Mouse (Mus musculus) kidney, embryonic 16.5 days (tissue): ENCODE results near the gene Gm42742. TPM values are rescaled to one million over a fixed set of nuclear protein-coding genes. Genes with fewer than 3 reads are reported as not detected.
A peak's percentile ranks its signal among the peaks of the same experiment; 100 is the strongest.

ENCODE experiments used
- ATAC-seq: fragments of 200-750 bp; cut with Nextera tagmentation; 2 replicates; pipeline ENCODE4 v1.8.0; 2017; ENCODE audit warnings: moderate TSS enrichment; ENCODE audit not compliant: low FRiP score, low TSS enrichment
- H3K27ac ChIP-seq: fragments of 300-500 bp; sonication (generic); 2 replicates; pipeline ENCODE4 v1.5.1; 2014; ENCODE audit warnings: low read length
- H3K27me3 ChIP-seq: fragments of 300-500 bp; sonication (generic); 2 replicates; pipeline ENCODE4 v1.6.1; 2014; ENCODE audit warnings: low read length, control low read depth, mixed read lengths; ENCODE audit not compliant: insufficient read depth
- H3K36me3 ChIP-seq: fragments of 300-500 bp; sonication (generic); 2 replicates; pipeline ENCODE4 v1.6.1; 2014; ENCODE audit warnings: low read length, control low read depth, mixed read lengths; ENCODE audit not compliant: insufficient read depth
- H3K4me1 ChIP-seq: fragments of 300-500 bp; sonication (generic); 2 replicates; pipeline ENCODE4 v1.6.1; 2014; ENCODE audit warnings: low read length, control low read depth, mixed read lengths; ENCODE audit not compliant: insufficient read depth
- H3K4me2 ChIP-seq: fragments of 300-500 bp; sonication (generic); replicated peaks from 2 replicates; pipeline ENCODE4 v1.6.1; 2014; ENCODE audit warnings: low read depth, low read length
- H3K4me3 ChIP-seq: fragments of 300-500 bp; sonication (generic); 2 replicates; pipeline ENCODE4 v1.5.1; 2014; ENCODE audit warnings: mild to moderate bottlenecking, low read length
- H3K9ac ChIP-seq: fragments of 300-500 bp; sonication (generic); replicated peaks from 2 replicates; pipeline ENCODE4 v1.6.1; 2014; ENCODE audit warnings: low read length
- H3K9me3 ChIP-seq: fragments of 300-500 bp; sonication (generic); 2 replicates; pipeline ENCODE4 v1.6.1; 2016; ENCODE audit warnings: low read length, control low read depth
- WGBS: fragments of 180-500 bp; shearing (Covaris S2); extraction: QIAGEN DNeasy Blood & Tissue Kit; methylation state at CpG from one replicate; pipeline ENCODE4 v1.1.7; 2014; 5-methylcytosine and 5-hydroxymethylcytosine counted together
- polyA plus RNA-seq: library from polyadenylated mRNA; unstranded; fragments of >200 nt; fragmentation: Nextera tagmentation; extraction: Ambion mirVana; gene quantifications from 2 replicates; pipeline ENCODE4 v1.2.1, GENCODE M21; 2015

The Gm42742 gene
- polyA plus RNA-seq, 1 experiment from 2014 or later, result 51.6 TPM

DNA sequence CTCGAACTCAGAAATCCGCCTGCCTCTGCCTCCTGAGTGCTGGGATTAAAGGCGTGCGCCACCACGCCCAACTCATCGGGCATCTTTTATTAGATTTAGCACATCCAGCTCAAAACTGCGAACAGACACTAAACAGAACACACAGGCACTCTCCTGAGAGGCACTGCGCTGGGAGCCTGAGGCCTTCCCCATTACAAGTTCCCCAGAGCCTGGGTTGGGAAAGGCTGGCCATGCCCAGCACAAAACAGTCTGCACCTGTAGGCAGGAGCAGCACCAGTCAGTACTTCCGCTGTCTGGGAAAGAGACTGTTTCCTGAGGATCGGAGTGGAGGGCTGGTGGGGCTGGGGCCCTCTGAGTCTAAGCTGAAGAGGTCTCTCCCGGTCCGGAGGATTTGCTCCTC lies 5.9 kb downstream of the Gm42742 start:
- no peaks in the 10 kb centered on the region for H3K27me3 ChIP-seq
- peaks cover 20% of the 10 kb centered on the region for H3K36me3 ChIP-seq
- no peaks in the 10 kb centered on the region for H3K9me3 ChIP-seq
- peaks cover 51% of the 10 kb centered on the region for H3K4me1 ChIP-seq
- H3K4me2 ChIP-seq, result peak overlapping the region; percentile 60
- 89% methylated on average over 12 of the region's 12 CpGs for WGBS
- no peak overlapping the region for H3K4me3 ChIP-seq
- no peak overlapping the region for H3K27ac ChIP-seq
- H3K9ac ChIP-seq, result 0 out of 2 replicates have a peak overlapping the region, but pooled peaks have one; percentile 71
- ATAC-seq, result no peak

DNA sequence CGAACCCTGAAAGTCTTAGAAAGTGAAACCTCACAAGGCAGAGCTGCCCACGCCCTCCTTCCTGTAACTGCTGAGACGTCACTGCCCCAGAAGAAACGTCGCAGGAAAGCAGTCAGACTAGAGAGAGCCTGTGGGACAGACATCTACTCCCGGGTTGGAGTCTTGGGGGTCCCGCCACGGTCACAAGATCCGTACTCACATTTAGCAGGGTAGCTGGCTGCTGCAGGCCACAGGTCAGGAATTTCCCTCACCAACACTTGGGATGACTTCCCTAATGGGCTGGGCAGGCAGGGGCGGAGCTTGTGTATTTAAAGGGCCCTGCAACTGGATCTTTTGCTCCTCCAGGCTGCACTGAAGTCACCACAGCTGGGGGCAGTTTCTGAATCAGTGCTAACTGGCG lies 6.6 kb downstream of the Gm42742 start, which contains the start of gene Mvp:
Gene Mvp (minus strand): TSS at position 302 of the 400 bp plus-strand sequence.
- peaks cover 48% of the 10 kb centered on the region for H3K4me1 ChIP-seq

DNA sequence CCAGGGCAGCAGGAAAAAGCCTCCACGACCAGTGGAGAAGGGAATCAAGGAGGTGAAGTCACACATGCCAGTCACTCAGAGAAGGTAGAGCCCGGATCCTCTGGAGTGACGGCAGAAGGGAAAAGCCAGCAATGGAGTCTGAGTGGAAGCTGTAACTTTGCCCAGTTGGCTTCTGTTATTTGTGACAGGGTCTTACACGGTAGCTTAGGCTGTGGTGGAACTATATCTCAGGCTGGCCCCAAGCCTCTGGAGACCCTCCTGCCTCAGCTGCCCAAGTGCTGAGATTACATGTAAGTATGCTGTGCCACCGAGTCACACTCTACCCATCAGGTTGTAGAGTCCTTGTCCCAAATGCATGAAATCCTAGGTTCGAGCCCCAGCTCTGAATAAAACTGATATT lies 7.5 kb downstream of the Gm42742 start:
- Histone ChIP-seq H3K4me2 (peak overlapping the region; percentile 60; the same call in 1 of the 2 replicates), H3K27ac (no peak overlapping the region), H3K27me3 (no peaks in the 10 kb centered on the region), H3K4me3 (no peak overlapping the region), H3K9me3 (no peaks in the 10 kb centered on the region), H3K4me1 (peaks cover 48% of the 10 kb centered on the region), H3K9ac (no peak overlapping the region), H3K36me3 (peaks cover 20% of the 10 kb centered on the region)
- WGBS, result 92% methylated on average over 6 of the region's 6 CpGs
- no peak for ATAC-seq

More for the DNA sequence above, 6.6 kb downstream of the Gm42742 start, which contains the start of gene Mvp:
- Histone ChIP-seq H3K9me3 (no peaks in the 10 kb centered on the region), H3K4me3 (peak within 1 kb of the TSS; percentile 61), H3K4me2 (peak within 1 kb of the TSS; percentile 82), H3K27me3 (no peaks in the 10 kb centered on the region), H3K27ac (peak within 1 kb of the TSS; percentile 75), H3K36me3 (peaks cover 20% of the 10 kb centered on the region), H3K9ac (peak within 1 kb of the TSS; percentile 71)
- WGBS, result 17% methylated on average over 11 of the region's 11 CpGs
- no peak for ATAC-seq

DNA sequence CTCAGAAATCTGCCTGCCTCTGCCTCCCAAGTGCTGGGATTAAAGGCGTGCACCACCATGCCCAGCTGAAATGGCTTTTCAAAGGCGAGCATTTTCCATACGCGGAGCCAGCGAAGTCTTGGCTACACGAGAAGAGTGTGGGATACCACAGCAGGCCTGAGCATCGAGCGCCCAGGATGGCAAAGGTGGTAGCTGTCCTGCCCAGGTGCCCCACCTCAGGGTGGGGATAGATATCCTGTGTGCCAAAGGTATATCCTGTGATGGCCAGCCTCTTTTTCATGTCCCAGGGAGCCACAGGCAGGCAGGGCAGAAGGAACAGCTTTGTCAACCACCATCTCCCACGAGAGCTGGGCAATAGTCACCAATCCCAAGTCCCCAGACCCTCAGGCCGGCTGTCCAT lies 8.1 kb downstream of the Gm42742 start:
- H3K27ac ChIP-seq, result no peak overlapping the region
- H3K9ac ChIP-seq, result no peak overlapping the region
- H3K9me3 ChIP-seq, result no peaks in the 10 kb centered on the region
- peaks cover 20% of the 10 kb centered on the region for H3K36me3 ChIP-seq
- no peak overlapping the region for H3K4me3 ChIP-seq
- no peaks in the 10 kb centered on the region for H3K27me3 ChIP-seq
- 95% methylated on average over 10 of the region's 10 CpGs for WGBS
- peaks cover 45% of the 10 kb centered on the region for H3K4me1 ChIP-seq
- ATAC-seq, result no peak
- H3K4me2 ChIP-seq, result no peak overlapping the region

DNA sequence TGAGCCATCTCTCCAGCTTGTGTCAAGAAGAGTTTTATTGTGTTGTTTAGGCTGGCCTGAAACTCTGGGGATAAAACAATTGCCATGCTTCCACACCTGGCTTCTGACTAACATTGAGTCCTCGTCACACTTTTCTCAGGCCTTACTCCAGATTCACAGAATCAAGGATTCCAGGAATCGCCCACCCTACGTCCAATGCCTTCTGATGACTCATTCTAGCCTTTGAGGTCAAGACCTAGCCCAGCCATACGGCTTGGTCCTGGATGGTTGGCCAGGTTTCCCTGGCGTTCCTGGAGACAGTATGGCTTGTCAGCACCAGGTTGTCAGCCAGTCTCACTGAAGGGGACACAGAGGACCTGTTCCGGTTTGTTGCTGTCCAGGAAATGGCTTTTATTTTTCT lies 8.5 kb downstream of the Gm42742 start:
- H3K9me3 ChIP-seq, result no peaks in the 10 kb centered on the region
- H3K9ac ChIP-seq, result no peak overlapping the region
- 76% methylated on average over 6 of the region's 6 CpGs for whole genome bisulfite sequencing
- peaks cover 42% of the 10 kb centered on the region for H3K4me1 ChIP-seq
- H3K36me3 ChIP-seq, result peaks cover 20% of the 10 kb centered on the region
- H3K4me3 ChIP-seq, result no peak overlapping the region
- no peak overlapping the region for H3K4me2 ChIP-seq
- no peak for ATAC-seq
- H3K27ac ChIP-seq, result no peak overlapping the region
- H3K27me3 ChIP-seq, result no peaks in the 10 kb centered on the region

DNA sequence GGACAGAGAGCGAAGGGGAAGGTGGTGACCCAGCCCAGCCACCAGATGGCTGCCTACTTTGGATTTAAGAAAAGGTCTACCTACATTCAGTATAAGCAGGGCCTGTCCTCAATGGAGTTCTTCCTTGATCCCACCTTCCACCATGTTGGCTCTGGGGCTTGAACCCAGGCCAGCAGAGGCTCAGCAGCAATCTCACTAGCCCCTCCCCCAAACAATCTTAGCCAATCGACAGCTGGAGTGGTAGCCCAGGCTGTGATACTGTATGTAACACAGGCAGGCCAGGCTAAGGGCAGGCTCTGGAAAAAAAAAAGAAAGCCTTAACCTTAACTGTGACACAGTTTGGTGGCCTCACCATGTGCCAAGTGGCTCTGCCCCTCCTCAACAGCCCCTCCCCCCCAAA lies 9.2 kb downstream of the Gm42742 start:
- Histone ChIP-seq H3K27ac (no peak overlapping the region), H3K4me1 (peaks cover 42% of the 10 kb centered on the region), H3K4me3 (no peak overlapping the region), H3K27me3 (no peaks in the 10 kb centered on the region), H3K9me3 (no peaks in the 10 kb centered on the region), H3K36me3 (peaks cover 20% of the 10 kb centered on the region), H3K4me2 (no peak overlapping the region), H3K9ac (no peak overlapping the region)
- WGBS, result 73% methylated on average over 2 of the region's 2 CpGs
- ATAC-seq, result no peak

DNA sequence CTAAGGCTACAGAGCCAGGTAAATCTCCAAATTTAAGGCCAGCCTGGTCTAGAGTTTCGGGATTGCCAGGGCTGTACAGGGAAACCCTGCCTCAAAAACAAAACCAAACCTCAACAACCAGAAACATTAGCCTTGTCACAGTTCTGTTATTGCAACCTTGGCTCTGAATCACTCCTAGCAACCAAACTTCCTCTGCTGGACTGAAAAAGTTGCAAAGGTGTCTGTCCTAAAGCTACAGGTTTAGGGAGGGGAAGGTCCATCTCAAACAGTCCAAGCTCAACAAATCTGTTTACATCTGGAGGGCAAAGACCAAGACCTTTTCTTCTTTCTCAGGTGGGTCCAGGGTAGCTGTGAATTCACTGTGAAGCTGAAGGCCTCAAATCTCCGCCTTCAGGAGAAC lies 9.8 kb downstream of the Gm42742 start:
- Histone ChIP-seq H3K4me1 (peaks cover 42% of the 10 kb centered on the region), H3K9me3 (no peaks in the 10 kb centered on the region), H3K9ac (no peak overlapping the region), H3K4me3 (no peak overlapping the region), H3K4me2 (no peak overlapping the region), H3K36me3 (peaks cover 20% of the 10 kb centered on the region), H3K27me3 (no peaks in the 10 kb centered on the region), H3K27ac (no peak overlapping the region)
- ATAC-seq, result no peak
- 90% methylated on average over 2 of the region's 2 CpGs for WGBS

DNA sequence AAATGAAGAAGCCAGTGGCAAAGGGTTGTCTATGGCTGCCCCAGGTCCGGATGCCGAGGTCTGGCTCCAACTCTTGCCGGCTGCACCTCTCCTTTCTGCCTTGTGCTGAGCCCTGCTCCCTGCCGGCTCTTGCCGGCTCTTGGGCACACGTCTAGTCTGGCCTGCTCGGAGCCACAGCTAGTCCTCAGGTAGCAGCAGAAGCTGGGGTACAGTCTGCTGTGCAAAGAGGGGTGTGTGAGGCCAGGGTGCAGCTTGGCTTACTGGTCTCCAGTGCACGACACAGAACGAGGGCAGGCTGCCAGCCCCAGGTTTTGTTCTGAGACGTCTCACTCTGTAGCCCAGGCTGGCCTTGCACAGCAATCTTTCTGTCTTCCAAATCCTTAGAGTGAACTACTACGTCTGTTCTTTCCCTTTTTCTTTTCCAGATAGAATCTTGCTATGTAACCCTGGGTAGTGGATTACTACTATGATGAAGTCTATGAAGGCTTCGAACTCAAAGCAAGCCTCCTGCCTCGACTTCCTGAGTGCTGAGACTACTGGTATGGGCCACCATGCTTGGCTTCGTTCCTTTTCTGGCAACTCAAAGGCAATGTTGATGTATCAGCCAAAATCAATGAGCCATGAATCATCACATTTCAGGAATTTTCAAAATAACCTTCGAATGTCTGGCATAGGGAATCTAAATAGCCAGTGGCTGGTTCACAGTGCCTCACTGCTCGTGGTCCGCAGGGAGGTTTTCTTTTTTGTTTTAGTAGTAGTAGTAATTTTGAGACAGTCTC lies 11.4 kb downstream of the Gm42742 start:
- Histone ChIP-seq H3K9me3 (no peaks in the 10 kb centered on the region), H3K4me2 (no peak overlapping the region), H3K27me3 (no peaks in the 10 kb centered on the region), H3K9ac (peak overlapping the region; percentile 33; the same call in 1 of the 2 replicates), H3K4me1 (peaks cover 26% of the 10 kb centered on the region), H3K27ac (peak overlapping the region; percentile 84), H3K4me3 (no peak overlapping the region), H3K36me3 (peaks cover 13% of the 10 kb centered on the region)
- ATAC-seq, result no peak
- WGBS, result 67% methylated on average over 17 of the region's 17 CpGs

DNA sequence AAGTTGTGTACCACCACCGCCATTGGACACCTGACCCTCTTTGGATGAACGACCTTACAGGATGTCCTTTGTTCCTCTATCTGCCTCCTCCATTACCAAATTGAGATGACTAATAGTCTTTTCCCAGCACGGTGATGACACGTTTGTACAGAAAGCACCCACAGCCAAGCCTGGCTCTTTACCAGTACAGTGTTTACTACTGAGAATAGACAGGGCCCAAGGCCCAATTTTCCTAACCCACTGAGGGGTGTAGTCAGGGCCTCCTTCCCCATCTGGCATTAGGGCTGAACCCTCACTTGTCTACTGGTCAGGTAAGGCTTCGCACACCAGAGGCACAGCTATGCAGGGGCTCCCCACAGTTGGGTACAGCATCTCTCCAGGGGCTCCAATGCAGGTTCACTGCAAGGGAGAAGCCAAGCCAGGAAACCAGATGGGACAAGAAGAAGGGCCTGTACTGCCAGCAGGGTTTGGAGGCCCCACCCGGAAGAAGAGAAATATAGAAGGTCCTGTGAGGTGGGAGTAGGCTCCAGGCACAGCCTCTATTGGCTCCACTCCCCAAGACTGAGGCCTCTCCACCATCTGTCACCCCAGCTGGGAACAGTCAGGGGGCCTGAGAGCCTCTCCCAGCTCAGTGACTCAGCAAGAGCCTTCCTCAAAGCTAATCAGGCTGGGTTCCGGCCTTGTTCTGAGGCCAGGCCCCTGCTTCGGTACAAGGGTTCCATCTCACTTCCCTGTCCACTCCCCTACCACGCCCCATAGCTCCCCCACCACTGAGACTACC lies 12.5 kb downstream of the Gm42742 start:
- H3K27me3 ChIP-seq, result no peaks in the 10 kb centered on the region
- H3K27ac ChIP-seq, result peak overlapping the region; percentile 84
- peak overlapping the region; percentile 33 for H3K9ac ChIP-seq
- ATAC-seq, result peak; percentile 91
- H3K9me3 ChIP-seq, result no peaks in the 10 kb centered on the region
- 42% methylated on average over 9 of the region's 9 CpGs for WGBS
- H3K36me3 ChIP-seq, result peaks cover 10% of the 10 kb centered on the region
- peaks cover 19% of the 10 kb centered on the region for H3K4me1 ChIP-seq
- no peak overlapping the region for H3K4me3 ChIP-seq
- H3K4me2 ChIP-seq, result no peak overlapping the region
